Mouse (Mus musculus) heart, adult 9 months (tissue): ENCODE data around the gene a.
A peak's percentile ranks its signal among the peaks of the same experiment; 100 is the strongest.

ENCODE experiments used
- DNase-seq, 2 experiments: peaks; one replicate each; pipeline ENCODE4 v3.0.0; 2022; ENCODE audit warnings: low spot score in 2 of 2

The a gene

DNA sequence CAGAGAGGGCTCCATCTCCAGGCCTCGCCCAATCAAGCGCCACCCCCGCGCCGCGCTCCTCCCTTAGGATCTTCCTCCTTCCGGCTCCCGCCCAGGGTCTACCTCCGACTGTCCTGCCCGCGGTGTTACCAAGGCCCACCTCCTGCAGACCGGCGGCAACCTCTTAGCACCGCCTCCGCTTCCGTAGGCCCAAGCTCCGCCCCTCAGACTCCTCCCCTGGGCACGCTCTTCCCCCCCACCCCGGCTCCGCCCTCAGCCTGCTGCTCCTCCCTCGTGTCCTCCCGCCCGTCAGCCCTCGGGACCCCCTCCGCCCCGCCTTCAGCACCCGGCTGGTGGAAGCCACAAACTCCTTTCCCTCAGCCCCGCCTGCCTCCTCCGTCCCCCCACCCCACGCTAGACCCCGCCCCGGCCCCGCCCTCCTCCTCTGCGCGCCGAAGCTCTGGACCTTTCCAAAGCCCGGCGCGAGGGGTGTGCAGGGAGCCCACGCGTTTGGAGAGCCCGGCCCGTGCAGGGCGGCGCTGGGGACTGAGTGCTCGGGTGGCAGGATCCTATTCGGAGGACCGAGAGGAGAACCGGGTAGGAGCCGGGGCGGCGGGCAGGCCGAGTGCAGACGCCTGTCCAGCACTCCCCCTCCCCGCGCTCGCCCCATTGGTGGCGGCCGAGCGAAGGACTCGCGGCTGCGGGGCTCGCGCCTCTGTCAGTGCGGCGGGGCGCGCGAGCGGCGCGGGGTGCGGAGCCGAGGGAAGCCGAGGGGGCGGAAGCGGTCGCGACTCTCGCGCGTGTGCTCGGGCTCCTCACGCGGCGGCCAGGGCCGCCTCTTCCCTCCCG, at the start of gene a, which contains the start of gene Raly:
Gene a, plus strand, starts transcription at position 747 of the 828 bp plus-strand sequence.
Gene Raly, plus strand, starts transcription at position 441 of the 828 bp plus-strand sequence.
- DNase-seq: peak; percentile 96

DNA sequence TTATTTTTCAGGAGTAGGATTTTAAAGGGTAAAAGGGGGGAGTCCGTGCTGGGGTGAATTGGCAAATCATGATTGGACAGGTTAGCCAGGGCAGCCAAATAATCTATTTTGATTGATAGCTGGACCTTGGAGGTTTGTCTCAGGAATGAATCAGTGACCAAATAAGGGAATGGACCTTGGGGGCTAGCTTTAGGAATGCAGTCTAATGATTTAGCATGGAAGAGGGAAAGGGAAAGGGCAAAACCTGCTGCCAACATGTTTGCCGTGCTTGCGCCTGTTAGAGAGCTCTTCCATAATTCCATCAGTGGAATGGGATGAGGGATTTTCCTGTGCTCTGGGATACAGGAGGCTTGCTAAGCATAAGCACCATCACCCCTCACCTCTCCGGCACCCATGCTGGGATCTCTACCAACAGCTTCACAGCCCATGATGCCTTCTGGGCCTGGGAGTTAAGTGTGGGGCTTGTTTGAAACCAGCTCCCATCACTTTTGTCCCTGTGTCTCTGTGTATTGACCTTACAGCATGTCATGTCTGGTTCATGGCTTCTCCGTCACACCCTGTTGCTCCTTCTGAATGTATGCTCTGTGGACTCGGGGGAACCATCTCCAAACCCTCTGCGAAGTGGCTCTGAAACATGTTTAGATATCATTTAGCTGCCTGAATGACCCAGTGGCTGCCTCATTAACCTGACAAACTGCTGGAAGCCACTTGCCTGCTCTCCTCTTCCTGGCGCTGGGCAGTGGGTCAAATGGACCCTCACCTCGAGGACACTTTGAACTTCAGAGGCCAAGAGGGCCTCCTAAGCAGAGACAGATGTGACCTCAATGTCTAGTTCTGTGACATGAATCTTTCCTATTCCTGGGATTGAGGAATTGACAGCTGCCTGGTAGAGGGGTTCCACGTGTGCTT, 48.0 kb upstream of the a start:
- DNase-seq: no peak

DNA sequence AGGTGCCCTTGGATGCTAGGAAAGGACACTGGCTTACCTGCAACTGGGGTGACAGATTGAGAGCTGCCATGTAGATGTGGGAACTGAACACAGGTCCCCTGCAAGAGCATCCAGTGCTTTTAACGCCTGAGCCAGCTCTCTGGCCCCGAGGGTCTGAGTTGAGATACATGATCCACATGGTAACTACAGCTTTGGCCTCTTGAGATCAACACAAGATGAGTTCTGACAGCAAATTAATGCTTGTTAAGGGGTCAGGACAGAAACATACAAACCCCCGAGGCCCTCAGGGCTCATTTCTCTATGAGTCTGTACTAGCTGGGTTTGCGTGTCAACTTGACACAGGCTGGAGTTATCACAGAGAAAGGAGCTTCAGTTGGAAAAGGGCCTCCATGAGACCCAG, 47.3 kb upstream of the a start:
- DNase-seq: no peak

DNA sequence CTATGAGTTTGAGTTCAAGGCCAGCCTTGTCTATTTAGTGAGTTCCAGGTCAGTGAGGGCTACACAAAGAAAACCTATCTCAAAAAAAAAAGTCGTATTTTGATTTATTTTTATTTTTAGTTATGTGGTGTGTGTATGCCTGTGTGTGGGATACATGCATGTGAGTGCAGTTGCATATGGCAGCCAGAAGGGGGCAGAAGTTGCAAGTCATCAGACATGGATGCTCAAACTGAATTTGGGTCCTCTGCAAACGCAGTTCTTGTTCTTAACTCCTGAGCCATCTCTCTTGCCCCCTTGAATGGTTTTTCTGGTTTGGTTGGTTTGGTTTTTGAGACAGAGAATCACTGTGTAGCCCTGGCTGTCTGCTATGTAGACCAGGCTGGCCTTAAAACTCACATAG, 42.8 kb upstream of the a start:
- no peak for DNase-seq

DNA sequence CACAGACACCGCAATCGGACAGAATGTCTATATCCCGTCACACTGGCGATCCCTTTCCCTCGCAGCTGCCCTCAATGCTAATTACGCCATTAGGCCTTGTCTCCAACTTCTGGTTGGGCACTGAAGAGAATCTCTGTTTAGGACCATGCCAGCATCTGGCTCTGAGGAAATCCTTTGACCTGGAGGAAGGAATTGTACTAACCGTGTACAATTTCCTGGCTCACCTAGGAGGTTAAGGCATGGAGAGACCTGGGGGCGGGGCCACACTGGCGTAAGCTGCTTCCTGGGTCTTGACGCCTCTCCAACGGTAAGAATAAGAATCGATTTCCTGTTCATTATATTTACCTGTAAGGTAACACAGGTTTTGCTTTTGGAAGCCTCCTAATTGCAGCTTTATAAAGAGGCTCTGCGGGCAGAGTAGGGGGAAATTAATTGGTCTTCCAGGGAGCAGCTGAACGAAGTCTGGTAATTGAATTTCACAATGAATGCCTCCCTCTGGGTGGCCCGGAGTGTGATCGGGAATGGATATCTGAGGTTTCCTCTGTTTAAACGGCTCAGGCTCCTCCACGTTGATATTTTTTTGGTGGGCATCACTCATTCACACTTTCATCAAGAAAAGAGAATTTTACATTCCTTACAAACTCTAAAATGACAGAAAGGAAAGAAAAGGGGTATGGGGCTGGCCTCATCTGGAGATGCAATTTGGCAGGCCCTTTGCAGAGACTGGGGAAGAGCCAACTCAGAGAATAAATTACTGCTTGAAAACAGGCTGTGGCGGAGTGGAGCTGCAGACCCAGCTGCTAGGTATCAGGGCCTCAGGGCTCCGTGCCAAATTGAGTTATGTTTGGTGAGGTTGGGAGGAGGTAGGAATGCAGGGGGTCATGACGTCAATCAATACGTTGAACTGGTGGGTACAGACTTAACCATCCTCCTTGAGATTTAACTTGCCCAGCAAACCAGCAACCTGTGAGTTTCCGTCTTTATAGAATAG, 41.9 kb upstream of the a start:
- DNase-seq: no peak

DNA sequence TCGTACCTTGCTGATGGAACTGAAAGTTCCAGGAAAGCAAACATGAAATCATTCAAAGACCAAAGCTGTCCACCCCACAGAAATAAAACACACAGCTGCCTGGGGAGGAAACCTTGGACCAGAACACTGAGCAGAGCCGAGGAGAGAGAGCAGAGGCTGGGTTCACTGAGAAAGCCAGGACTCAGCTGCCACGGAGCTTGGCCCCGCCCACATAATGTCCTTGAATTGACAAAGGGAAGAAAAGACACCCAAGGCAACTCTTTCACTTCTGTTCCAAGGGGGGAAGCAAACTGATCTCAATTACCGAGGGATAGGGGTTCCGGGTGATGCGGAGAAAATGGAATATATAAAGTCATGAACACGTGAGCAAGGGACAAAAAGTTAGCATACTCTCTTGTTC, 39.3 kb upstream of the a start:
- DNase-seq: no peak

DNA sequence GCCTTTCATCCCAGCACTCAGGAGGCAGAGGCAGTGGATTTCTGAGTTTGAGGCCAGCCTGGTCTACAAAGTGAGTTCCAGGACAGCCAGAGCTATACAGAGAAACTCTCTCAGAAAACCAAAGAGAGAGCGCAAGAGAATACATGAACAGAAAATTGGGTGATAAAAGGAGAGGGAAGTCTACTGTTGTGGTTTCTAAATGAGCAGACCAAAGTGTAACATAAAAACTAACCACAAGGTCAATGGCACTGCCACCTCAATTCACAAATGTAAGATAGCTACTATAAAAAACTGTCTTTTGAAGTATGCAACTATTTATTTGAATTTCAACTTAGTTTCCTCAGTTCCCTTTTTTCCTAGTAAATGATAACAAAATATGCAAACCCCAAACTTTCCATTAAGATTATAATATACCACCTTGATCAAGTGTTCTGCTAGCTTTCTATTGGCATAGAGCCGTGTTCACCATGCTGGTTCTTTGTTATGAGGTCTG, 37.1 kb upstream of the a start:
- DNase-seq: no peak

DNA sequence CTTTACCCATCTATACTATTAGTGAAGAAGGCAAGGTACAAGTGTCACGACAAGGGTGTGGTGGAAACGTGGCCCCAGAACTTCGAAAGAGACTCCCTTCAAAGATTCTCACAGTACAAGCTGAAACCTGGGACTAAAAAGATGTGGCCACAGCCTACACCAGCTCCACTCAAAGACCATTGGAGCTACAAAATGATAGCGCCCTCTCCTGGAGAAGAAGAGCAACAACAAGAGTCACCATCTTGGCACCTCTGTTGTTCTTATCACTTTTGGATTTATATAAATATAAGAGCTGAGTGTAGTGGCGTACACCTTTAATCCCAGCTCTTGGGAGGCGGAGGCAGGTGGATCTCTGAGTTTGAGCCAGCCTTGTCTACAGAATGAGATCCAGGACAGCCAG, 35.4 kb upstream of the a start:
- no peak for DNase-seq

DNA sequence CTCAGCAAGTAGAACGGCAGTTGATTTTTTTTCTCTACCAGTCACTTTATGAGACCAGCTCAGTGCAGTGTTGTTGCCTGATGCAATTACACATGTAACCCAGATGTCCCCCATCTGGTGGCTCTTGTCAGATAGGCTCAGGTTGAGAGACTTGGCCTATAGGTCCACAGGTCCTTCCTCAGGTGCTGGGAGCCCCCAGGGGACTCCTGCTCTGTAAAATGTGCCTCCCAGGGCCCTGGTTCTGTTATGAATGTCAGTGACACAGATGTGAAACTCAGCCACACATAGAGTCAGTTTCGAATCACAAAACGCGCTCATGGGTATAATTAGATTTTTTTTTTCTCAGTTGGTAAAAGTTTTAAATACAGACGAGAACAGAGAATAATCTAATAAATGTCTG, 33.5 kb upstream of the a start:
- no peak for DNase-seq

DNA sequence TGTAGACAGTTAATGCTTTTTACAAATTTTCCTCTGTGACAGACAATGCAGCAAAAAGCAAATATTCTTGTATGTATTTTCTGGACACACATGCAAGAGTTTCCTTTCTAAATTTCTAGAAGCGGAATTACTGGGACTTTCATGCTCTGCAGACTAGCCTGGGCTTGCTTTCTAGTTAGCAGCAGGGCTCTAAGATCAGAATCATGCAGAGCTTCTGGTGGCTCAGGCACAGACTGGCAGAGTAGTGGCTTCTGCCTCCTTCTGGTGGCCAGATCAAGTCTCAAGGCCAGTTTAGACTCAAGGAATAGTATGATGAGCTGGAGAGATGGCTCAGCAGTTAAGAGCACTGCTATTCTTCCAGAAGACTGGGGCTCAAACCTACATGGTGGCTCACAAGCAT, 32.7 kb upstream of the a start:
- no peak for DNase-seq

DNA sequence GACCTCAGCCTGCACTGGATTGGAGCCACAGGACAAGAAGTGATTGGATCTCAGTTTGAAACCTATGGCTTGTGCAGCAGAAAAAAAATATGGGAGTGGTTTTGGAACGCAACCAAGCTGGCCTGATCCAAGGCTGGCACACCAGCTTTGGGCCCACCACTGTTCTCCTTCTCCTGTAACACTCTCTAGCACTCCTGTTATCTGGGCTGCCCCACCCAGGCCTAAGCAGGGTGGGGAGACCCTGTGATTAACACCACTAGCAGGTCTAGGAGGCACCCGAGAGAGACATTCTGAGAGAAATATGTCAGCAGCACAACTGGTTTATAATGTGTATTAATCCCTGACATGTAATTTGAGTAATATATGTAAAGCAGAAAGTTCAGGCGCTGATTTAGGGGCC, 28.0 kb upstream of the a start:
- DNase-seq: no peak

DNA sequence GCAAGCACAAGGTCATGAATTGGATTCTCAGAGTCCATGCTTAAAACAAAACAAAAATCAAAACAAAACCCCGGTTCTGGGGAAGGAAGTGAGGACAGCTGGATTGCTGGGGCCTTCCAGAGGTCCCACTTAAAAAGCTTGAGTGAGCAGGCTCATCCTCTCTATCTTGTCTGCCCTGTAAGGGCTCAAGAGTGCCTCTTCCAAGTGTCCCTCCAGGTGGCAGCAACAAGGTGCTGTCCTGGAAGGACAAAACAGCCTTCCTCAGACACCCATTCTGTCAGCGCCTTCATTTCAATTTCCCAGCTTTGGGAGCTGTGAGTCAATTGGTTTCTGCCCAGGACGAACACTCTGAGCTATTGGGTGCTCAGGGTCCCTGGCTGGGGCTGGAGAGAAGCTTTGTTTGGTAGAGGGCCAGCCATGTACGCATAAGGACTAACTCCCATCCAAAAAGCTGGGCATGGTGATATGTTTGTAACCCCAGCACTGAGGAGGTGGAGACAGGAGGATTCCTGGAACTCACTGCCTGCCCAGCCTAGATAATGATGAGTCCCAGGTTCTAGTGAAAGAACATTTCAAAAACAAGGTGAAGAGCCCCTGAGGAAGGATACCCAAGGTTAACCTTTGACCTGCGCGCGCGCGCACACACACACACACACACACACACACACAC, 26.2 kb upstream of the a start:
- DNase-seq: no peak

DNA sequence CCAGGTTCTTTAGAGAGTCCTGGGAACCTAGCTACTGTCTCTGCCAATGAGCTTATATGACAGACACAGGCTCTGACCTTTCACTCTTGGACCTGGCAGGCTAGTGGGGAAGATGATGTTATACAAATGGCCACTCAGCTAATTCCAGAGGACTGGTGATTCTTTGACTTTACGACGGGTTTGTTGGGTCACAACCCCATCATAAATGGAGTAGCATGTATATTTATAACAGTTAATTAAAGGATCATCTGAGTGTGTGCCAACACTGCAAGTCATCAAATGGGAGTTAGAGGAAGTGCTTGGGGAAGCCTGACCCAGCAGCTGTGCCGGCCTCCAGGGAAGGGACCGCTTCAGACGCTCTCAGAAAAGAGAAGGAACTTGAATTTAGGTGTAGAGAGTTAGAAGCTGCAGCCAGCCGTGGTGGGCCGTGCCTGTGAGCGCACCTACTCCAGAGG, 25.6 kb upstream of the a start:
- DNase-seq: no peak

DNA sequence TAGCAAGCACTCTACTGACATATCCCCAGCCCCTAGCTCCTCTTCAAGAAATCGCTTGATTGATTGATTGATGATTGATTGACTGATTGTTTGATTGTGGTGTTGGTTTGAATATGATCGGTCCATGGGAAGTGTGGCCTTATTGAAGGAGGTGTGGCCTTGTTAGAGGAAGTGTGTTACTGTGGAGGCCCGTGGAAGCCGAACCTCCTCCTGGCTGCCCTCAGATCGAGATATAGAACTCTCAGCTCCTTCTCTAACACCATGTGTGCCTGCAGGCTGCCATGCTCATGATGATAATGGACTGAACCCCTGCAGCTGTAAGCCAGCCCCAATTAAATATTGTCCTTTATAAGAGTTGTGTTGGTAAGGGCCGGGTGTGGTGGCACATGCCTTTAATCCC, 24.2 kb upstream of the a start:
- DNase-seq: no peak

DNA sequence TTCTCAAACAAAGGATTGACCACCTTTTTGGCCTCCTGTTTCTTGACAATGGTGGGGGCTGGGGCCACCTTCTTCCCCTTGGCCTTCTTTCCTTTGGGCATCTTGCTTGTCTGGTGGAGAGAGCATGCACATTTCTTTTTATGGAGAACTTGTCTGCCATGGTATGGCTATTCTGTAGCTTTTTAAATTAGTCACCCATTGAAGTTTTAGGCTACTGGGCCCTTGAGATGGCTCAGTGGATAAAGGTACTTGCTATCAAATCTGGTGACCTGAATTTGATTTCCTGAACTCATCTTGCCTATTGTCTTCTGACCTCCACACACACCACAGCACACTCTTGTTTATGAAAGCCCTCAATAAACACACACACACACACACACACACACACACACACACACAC, 21.3 kb upstream of the a start, which contains the start of gene Gm14214:
Gene Gm14214, minus strand, starts transcription at position 101 of the 400 bp plus-strand sequence.
- no peak for DNase-seq

DNA sequence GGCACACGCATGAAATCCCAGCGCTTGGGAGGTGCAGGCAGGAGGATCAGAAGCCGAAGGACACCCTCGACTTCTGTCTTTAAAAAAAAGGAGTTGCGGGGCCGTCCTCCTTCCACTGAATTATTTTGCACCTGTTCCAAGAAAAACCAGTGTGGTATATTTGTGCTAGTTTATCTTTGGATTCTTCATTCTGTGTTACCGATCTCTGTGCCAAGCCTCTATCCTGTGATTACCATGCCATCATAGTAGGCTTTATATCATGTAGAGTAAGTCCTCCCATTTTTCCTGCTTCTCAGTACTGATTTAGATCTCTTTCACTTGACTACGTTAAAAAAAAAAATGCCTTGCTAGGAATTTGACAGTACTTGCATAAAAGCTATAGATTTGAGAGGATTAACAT, 19.6 kb upstream of the a start:
- DNase-seq: no peak

DNA sequence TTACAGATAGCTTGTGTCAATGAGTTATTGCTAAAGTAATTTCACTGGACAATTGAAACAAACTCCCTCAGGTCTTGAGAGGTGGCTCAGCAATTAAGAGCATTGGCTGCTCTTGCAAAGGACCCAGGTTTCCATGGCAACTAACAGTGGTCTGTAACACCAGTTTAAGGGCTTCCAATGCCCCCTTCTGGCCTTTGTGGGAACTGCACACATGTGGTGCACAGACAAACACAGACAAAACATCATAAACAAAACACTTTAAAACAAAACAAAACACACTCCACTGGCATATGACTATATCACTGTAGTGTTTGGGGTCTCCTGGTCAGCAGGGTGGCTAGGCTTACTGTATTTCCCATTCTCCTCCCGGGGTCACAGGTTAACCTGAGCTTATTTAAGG, 17.2 kb upstream of the a start:
- DNase-seq: no peak

DNA sequence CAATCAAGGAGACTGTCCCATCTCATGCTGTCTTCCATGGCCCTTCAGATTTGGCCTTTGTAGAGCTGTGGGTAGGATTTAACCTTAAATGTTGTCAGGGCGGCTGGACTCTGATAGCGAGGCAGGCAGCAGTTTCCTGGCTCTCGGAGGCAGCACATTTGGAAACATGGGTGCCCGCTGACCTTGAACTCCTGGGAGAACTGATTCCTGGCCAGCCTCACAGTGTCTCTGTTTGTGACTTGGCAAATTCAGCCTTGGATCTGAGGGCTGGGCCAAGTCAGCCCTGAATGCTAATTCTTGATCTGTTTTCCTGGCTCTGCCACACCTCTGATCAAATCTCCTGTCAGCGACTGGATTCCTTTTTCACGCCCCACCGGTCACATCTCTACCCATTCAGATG, 14.7 kb upstream of the a start:
- DNase-seq: no peak

DNA sequence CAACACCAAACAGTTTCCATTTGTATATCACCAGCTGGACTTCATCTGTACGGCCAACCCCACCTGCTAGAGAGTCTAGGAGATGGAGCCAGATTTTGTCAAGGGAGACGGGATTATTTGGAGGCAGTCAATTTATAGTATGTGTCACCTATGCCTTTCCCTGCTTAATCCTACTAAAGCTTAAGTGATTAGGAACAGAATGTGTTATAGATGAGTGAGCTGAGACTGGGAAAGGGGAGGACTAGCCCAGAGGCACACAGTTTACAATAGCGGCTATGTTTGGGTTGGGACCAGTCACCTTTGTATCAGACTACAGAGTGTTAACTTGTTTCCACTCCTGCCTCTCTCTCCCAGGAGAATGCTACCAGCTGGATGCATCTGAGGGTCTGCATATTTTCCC, 11.6 kb upstream of the a start:
- DNase-seq: no peak

DNA sequence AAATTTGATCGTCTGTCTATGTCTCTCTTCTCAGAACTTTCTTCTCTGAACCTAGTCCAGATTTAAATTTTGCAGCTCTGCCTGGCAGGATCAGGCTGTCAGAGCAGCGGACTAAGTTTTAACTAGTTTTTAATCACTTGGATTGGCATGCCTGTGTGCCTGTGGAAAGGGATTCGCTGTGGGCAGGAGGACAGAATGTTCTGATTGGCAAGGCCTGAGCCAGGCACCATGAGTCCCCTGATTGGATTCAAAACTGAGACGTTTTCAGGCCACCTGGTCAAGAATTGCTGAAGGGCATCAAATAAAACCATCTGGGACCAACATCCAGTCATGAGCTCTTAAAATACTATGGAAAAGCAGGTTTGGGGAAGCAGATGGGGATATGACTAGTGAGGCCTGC, 8.8 kb upstream of the a start:
- DNase-seq: no peak
